Mouse (Mus musculus) liver, embryonic 16.5 days (tissue): Measurements from ENCODE around the gene Pam16. TPM values are rescaled to one million over a fixed set of nuclear protein-coding genes. Genes with fewer than 3 reads are reported as not detected.

ENCODE experiments used
- ATAC-seq: fragments of 200-750 bp; cut with Nextera tagmentation; 2 replicates; pipeline ENCODE4 v1.8.0; 2017; ENCODE audit warnings: low read depth, mild to moderate bottlenecking, moderate number of reproducible peaks, moderate library complexity
- H3K27ac ChIP-seq: fragments of 300-500 bp; sonication (generic); 2 replicates; pipeline ENCODE4 v1.5.1; 2014; ENCODE audit warnings: mild to moderate bottlenecking, low read length
- H3K27me3 ChIP-seq: fragments of 300-500 bp; sonication (generic); 2 replicates; pipeline ENCODE4 v1.6.1; 2014; ENCODE audit warnings: low read depth, low read length, mixed read lengths; ENCODE audit not compliant: control insufficient read depth, insufficient read depth
- H3K36me3 ChIP-seq: fragments of 300-500 bp; sonication (generic); 2 replicates; pipeline ENCODE4 v1.6.1; 2014; ENCODE audit warnings: mild to moderate bottlenecking; ENCODE audit not compliant: control insufficient read depth, insufficient read depth
- H3K4me1 ChIP-seq: fragments of 300-500 bp; sonication (generic); 2 replicates; pipeline ENCODE4 v1.6.1; 2014; ENCODE audit warnings: low read depth, low read length, mixed read lengths; ENCODE audit not compliant: control insufficient read depth
- H3K4me2 ChIP-seq: fragments of 300-500 bp; sonication (generic); 2 replicates; pipeline ENCODE4 v1.6.1; 2014; ENCODE audit warnings: low read depth, low read length, mixed read lengths
- H3K4me3 ChIP-seq: fragments of 300-500 bp; sonication (generic); 2 replicates; pipeline ENCODE4 v1.5.1; 2014; ENCODE audit warnings: low read depth, mild to moderate bottlenecking, low read length
- H3K9ac ChIP-seq: fragments of 300-500 bp; sonication (generic); 2 replicates; pipeline ENCODE4 v1.6.1; 2014; ENCODE audit warnings: low read depth, low read length
- H3K9me3 ChIP-seq: fragments of 300-500 bp; sonication (generic); replicated peaks from 2 replicates; pipeline ENCODE4 v1.6.1; 2016; ENCODE audit warnings: low read length; ENCODE audit not compliant: control insufficient read depth
- WGBS: fragments of 180-500 bp; shearing (Covaris S2); extraction: QIAGEN DNeasy Blood & Tissue Kit; methylation state at CpG from one replicate; pipeline ENCODE4 v1.1.7; 2014; ENCODE audit not compliant: insufficient replicate concordance; 5-methylcytosine and 5-hydroxymethylcytosine counted together
- polyA plus RNA-seq: library from polyadenylated mRNA; unstranded; fragments of >200 nt; fragmentation: Nextera tagmentation; extraction: Ambion mirVana; gene quantifications from 2 replicates; pipeline ENCODE4 v1.2.1, GENCODE M21; 2015

Pam16 gene
- polyA plus RNA-seq, 1 experiment from 2014 or later: 50.8 TPM

GRCm38 (mm10) chr16:4602189-4602588 lies 22.6 kb downstream of the Pam16 start:
- Histone ChIP-seq H3K4me1 (peaks cover 28% of the 10 kb centered on the region), H3K9me3 (no peaks in the 10 kb centered on the region), H3K9ac (no peak overlapping the region), H3K27me3 (no peaks in the 10 kb centered on the region), H3K27ac (0 out of 2 replicates have a peak overlapping the region, but pooled peaks have one; percentile 18), H3K4me3 (no peak overlapping the region), H3K4me2 (no peak overlapping the region), H3K36me3 (no peaks in the 10 kb centered on the region)
- WGBS: 39% methylated on average over 3 of the region's 3 CpGs
- peak; percentile 50 for ATAC-seq

GRCm38 (mm10) chr16:4600701-4601310 lies 24.0 kb downstream of the Pam16 start:
- 60% methylated on average over 9 of the region's 9 CpGs for WGBS
- Histone ChIP-seq H3K4me3 (no peak overlapping the region), H3K27me3 (peaks cover 4% of the 10 kb centered on the region), H3K36me3 (no peaks in the 10 kb centered on the region), H3K4me1 (peaks cover 16% of the 10 kb centered on the region), H3K9ac (no peak overlapping the region), H3K4me2 (no peak overlapping the region), H3K27ac (no peak overlapping the region), H3K9me3 (no peaks in the 10 kb centered on the region)
- ATAC-seq: no peak

- 51% methylated on average over 3 of the region's 3 CpGs for WGBS
- H3K4me3 ChIP-seq: no peak overlapping the region
- peaks cover 16% of the 10 kb centered on the region for H3K27me3 ChIP-seq
- H3K27ac ChIP-seq: no peak overlapping the region
- H3K36me3 ChIP-seq: no peaks in the 10 kb centered on the region
- no peak overlapping the region for H3K9ac ChIP-seq
- peaks cover 11% of the 10 kb centered on the region for H3K4me1 ChIP-seq
- ATAC-seq: no peak
- H3K4me2 ChIP-seq: no peak overlapping the region
- no peaks in the 10 kb centered on the region for H3K9me3 ChIP-seq
Measured at GRCm38 (mm10) chr16:4599616-4600015, 25.2 kb downstream of the Pam16 start.

- Histone ChIP-seq H3K9ac (no peak overlapping the region), H3K36me3 (no peaks in the 10 kb centered on the region), H3K27ac (no peak overlapping the region), H3K9me3 (no peaks in the 10 kb centered on the region), H3K4me1 (peaks cover 10% of the 10 kb centered on the region), H3K4me3 (no peak overlapping the region), H3K27me3 (peaks cover 22% of the 10 kb centered on the region), H3K4me2 (no peak overlapping the region)
- 44% methylated on average over 6 of the region's 6 CpGs for WGBS
- no peak for ATAC-seq
Measured at GRCm38 (mm10) chr16:4598891-4599543, 25.8 kb downstream of the Pam16 start.

GRCm38 (mm10) chr16:4598041-4598440 lies 26.7 kb downstream of the Pam16 start:
- peaks cover 10% of the 10 kb centered on the region for H3K4me1 ChIP-seq
- no peak overlapping the region for H3K4me3 ChIP-seq
- H3K27me3 ChIP-seq: peaks cover 31% of the 10 kb centered on the region
- H3K9me3 ChIP-seq: no peaks in the 10 kb centered on the region
- H3K36me3 ChIP-seq: no peaks in the 10 kb centered on the region
- no peak overlapping the region for H3K27ac ChIP-seq
- H3K4me2 ChIP-seq: no peak overlapping the region
- 67% methylated on average over 5 of the region's 5 CpGs for WGBS
- ATAC-seq: no peak
- H3K9ac ChIP-seq: no peak overlapping the region

- H3K36me3 ChIP-seq: no peaks in the 10 kb centered on the region
- H3K4me1 ChIP-seq: peaks cover 10% of the 10 kb centered on the region
- H3K27ac ChIP-seq: no peak overlapping the region
- 49% methylated on average over 6 of the region's 7 CpGs for WGBS
- H3K9me3 ChIP-seq: no peaks in the 10 kb centered on the region
- no peak overlapping the region for H3K9ac ChIP-seq
- H3K4me2 ChIP-seq: no peak overlapping the region
- ATAC-seq: no peak
- H3K27me3 ChIP-seq: peaks cover 39% of the 10 kb centered on the region
- no peak overlapping the region for H3K4me3 ChIP-seq
Measured at GRCm38 (mm10) chr16:4597296-4597695, 27.5 kb downstream of the Pam16 start.

GRCm38 (mm10) chr16:4596836-4597235 lies 28.0 kb downstream of the Pam16 start:
- no peak overlapping the region for H3K4me3 ChIP-seq

GRCm38 (mm10) chr16:4596141-4596728 lies 28.6 kb downstream of the Pam16 start:
- Histone ChIP-seq H3K9ac (no peak overlapping the region), H3K36me3 (no peaks in the 10 kb centered on the region), H3K4me2 (peak overlapping the region; percentile 60; the same call in 1 of the 2 replicates), H3K27me3 (peaks cover 40% of the 10 kb centered on the region), H3K9me3 (no peaks in the 10 kb centered on the region), H3K4me1 (peaks cover 3% of the 10 kb centered on the region), H3K27ac (no peak overlapping the region), H3K4me3 (no peak overlapping the region)
- ATAC-seq: no peak
- WGBS: 38% methylated on average over 3 of the region's 3 CpGs

More at GRCm38 (mm10) chr16:4596836-4597235, 28.0 kb downstream of the Pam16 start:
- Histone ChIP-seq H3K4me2 (no peak overlapping the region), H3K27me3 (peaks cover 40% of the 10 kb centered on the region), H3K36me3 (no peaks in the 10 kb centered on the region), H3K27ac (no peak overlapping the region), H3K4me1 (peaks cover 5% of the 10 kb centered on the region), H3K9me3 (no peaks in the 10 kb centered on the region), H3K9ac (no peak overlapping the region)
- ATAC-seq: no peak
- 57% methylated on average over 2 of the region's 2 CpGs for WGBS

- no peaks in the 10 kb centered on the region for H3K9me3 ChIP-seq
- 38% methylated on average over 5 of the region's 5 CpGs for WGBS
- no peaks in the 10 kb centered on the region for H3K36me3 ChIP-seq
- no peak for ATAC-seq
- H3K27ac ChIP-seq: no peak overlapping the region
- H3K4me1 ChIP-seq: peaks cover 3% of the 10 kb centered on the region
- H3K27me3 ChIP-seq: peaks cover 40% of the 10 kb centered on the region
- H3K9ac ChIP-seq: no peak overlapping the region
- H3K4me2 ChIP-seq: peak overlapping the region; percentile 60
- peak overlapping the region; percentile 63 for H3K4me3 ChIP-seq
Measured at GRCm38 (mm10) chr16:4595527-4595963, 29.2 kb downstream of the Pam16 start.
